Mouse (Mus musculus): ENCODE data around the gene Thsd7a. TPM values are rescaled to one million over a fixed set of nuclear protein-coding genes. Genes with fewer than 3 reads are reported as not detected.

Gene Thsd7a
- polyA plus RNA-seq, 1 experiment, result 0.42 TPM

- Histone ChIP-seq H3K36me3 (ENCODE audit: control insufficient read depth, insufficient read depth, low read length) (no peaks in the 10 kb centered on the region), H3K4me3 (ENCODE audit: control insufficient read depth, insufficient read depth, low read length) (no peak overlapping the region), H3K27me3 (ENCODE audit: control insufficient read depth, insufficient read depth, low read length) (no peaks in the 10 kb centered on the region), H3K4me1 (replicated peaks; ENCODE audit: control insufficient read depth, insufficient read depth, low read length) (no peaks in the 10 kb centered on the region), H3K27ac (ENCODE audit: control insufficient read depth, insufficient read depth, low read length) (no peak overlapping the region)
- DNase-seq, result no peak
- WGBS, result 16% methylated on average over 2 of the region's 2 CpGs
- TF ChIP-seq CTCF (IDR thresholded peaks at IDR 0.05; ENCODE audit: borderline replicate concordance, control insufficient read depth, extremely low read depth, insufficient read depth, low read length, poor library complexity) (no peak), POLR2A (IDR thresholded peaks at IDR 0.05; ENCODE audit: control insufficient read depth, extremely low read depth, insufficient read depth, low read length, poor library complexity) (no peak)
Measured at GRCm38 (mm10) chr6:12393574-12394380, 355.4 kb downstream of the Thsd7a start.

- Histone ChIP-seq H3K36me3 (ENCODE audit: control insufficient read depth, insufficient read depth, low read length) (no peaks in the 10 kb centered on the region), H3K4me1 (replicated peaks; ENCODE audit: control insufficient read depth, insufficient read depth, low read length) (no peaks in the 10 kb centered on the region), H3K27me3 (ENCODE audit: control insufficient read depth, insufficient read depth, low read length) (no peaks in the 10 kb centered on the region), H3K4me3 (ENCODE audit: control insufficient read depth, insufficient read depth, low read length) (no peak overlapping the region), H3K27ac (ENCODE audit: control insufficient read depth, insufficient read depth, low read length) (no peak overlapping the region)
- DNase-seq, result no peak
- TF ChIP-seq CTCF (IDR thresholded peaks at IDR 0.05; ENCODE audit: borderline replicate concordance, control insufficient read depth, extremely low read depth, insufficient read depth, low read length, poor library complexity) (no peak), POLR2A (IDR thresholded peaks at IDR 0.05; ENCODE audit: control insufficient read depth, extremely low read depth, insufficient read depth, low read length, poor library complexity) (no peak)
- WGBS, result 95% methylated on average over 1 of the region's 1 CpGs
Measured at GRCm38 (mm10) chr6:12386731-12387130, 362.5 kb downstream of the Thsd7a start.

DNA sequence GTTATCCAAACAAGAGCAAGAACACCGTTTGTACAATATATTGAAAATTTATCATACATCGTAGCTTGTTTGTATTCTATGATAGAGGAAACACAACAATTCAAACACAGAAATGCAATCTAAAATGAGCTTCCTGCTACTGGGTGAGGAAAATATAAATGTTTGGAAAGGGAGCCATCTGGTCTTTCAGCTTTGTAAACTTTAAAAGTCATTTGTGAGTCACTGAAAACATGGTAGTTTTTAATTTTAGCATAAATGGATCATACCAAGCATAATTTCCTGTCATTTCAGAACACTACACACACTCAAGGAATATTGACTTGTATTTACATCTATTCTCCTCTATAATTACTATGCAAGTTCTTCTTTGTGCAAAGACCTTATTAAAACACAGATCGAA lies 363.6 kb downstream of the Thsd7a start:
- WGBS, result 78% methylated on average over 3 of the region's 3 CpGs
- no peak for DNase-seq
- no peak for TF ChIP-seq POLR2A (IDR thresholded peaks at IDR 0.05; ENCODE audit: control insufficient read depth, extremely low read depth, insufficient read depth, low read length, poor library complexity)
- no peak for TF ChIP-seq CTCF (IDR thresholded peaks at IDR 0.05; ENCODE audit: borderline replicate concordance, control insufficient read depth, extremely low read depth, insufficient read depth, low read length, poor library complexity)
- Histone ChIP-seq H3K4me1 (replicated peaks; ENCODE audit: control insufficient read depth, insufficient read depth, low read length) (no peaks in the 10 kb centered on the region), H3K4me3 (ENCODE audit: control insufficient read depth, insufficient read depth, low read length) (no peak overlapping the region), H3K27ac (ENCODE audit: control insufficient read depth, insufficient read depth, low read length) (no peak overlapping the region), H3K36me3 (ENCODE audit: control insufficient read depth, insufficient read depth, low read length) (no peaks in the 10 kb centered on the region), H3K27me3 (ENCODE audit: control insufficient read depth, insufficient read depth, low read length) (no peaks in the 10 kb centered on the region)

DNA sequence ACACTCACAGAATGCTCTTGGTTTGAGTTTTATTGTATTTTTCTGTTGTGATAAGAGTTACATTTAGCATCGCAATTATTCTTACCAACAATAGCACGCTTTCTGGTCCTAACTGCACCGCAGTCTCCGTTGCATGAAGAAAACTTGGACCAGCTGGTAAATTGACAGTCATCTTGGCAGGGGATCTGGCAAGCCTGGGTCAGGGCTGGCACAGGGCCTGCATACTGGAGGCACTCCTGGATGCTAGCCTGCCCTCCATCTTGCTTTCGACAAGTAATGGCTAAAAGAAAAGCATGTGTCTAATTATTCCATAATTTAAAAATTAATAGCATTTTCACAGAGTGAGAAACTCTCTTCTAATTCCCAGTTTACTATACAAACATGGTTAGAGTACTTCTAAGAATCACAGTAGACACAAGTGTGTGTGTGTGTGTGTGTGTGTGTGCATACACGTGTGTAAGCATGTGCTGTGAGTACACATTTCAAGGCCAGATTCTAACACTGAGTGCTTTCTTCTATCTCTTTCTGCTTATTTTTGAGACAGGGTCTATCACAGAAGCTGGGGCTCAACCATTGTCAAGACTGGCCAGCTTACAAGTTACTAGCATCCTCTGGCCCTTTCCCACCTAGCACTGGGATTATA lies 368.0 kb downstream of the Thsd7a start:
- Histone ChIP-seq H3K4me1 (replicated peaks; ENCODE audit: control insufficient read depth, insufficient read depth, low read length) (no peaks in the 10 kb centered on the region), H3K27me3 (ENCODE audit: control insufficient read depth, insufficient read depth, low read length) (no peaks in the 10 kb centered on the region), H3K36me3 (ENCODE audit: control insufficient read depth, insufficient read depth, low read length) (no peaks in the 10 kb centered on the region), H3K4me3 (ENCODE audit: control insufficient read depth, insufficient read depth, low read length) (no peak overlapping the region), H3K27ac (ENCODE audit: control insufficient read depth, insufficient read depth, low read length) (no peak overlapping the region)
- TF ChIP-seq POLR2A (IDR thresholded peaks at IDR 0.05; ENCODE audit: control insufficient read depth, extremely low read depth, insufficient read depth, low read length, poor library complexity), result no peak
- no peak for TF ChIP-seq CTCF (IDR thresholded peaks at IDR 0.05; ENCODE audit: borderline replicate concordance, control insufficient read depth, extremely low read depth, insufficient read depth, low read length, poor library complexity)
- no peak for DNase-seq
- 91% methylated on average over 6 of the region's 6 CpGs for WGBS

- 94% methylated on average over 2 of the region's 2 CpGs for WGBS
Measured at GRCm38 (mm10) chr6:12380717-12381116, 368.5 kb downstream of the Thsd7a start.

GRCm38 (mm10) chr6:12358737-12359136 lies 390.5 kb downstream of the Thsd7a start:
- H3K4me3 ChIP-seq (ENCODE audit: control insufficient read depth, insufficient read depth, low read length), result no peak overlapping the region
- DNase-seq, result no peak
- no peaks in the 10 kb centered on the region for H3K4me1 ChIP-seq (replicated peaks; ENCODE audit: control insufficient read depth, insufficient read depth, low read length)
- H3K27me3 ChIP-seq (ENCODE audit: control insufficient read depth, insufficient read depth, low read length), result no peaks in the 10 kb centered on the region
- no peak for TF ChIP-seq CTCF (IDR thresholded peaks at IDR 0.05; ENCODE audit: borderline replicate concordance, control insufficient read depth, extremely low read depth, insufficient read depth, low read length, poor library complexity)
- no peak for TF ChIP-seq POLR2A (IDR thresholded peaks at IDR 0.05; ENCODE audit: control insufficient read depth, extremely low read depth, insufficient read depth, low read length, poor library complexity)
- H3K27ac ChIP-seq (ENCODE audit: control insufficient read depth, insufficient read depth, low read length), result no peak overlapping the region
- no peaks in the 10 kb centered on the region for H3K36me3 ChIP-seq (ENCODE audit: control insufficient read depth, insufficient read depth, low read length)
- WGBS, result 21% methylated on average over 2 of the region's 2 CpGs

More at GRCm38 (mm10) chr6:12380717-12381116, 368.5 kb downstream of the Thsd7a start:
- DNase-seq, result no peak
- Histone ChIP-seq H3K4me1 (replicated peaks; ENCODE audit: control insufficient read depth, insufficient read depth, low read length) (no peaks in the 10 kb centered on the region), H3K27me3 (ENCODE audit: control insufficient read depth, insufficient read depth, low read length) (no peaks in the 10 kb centered on the region), H3K4me3 (ENCODE audit: control insufficient read depth, insufficient read depth, low read length) (no peak overlapping the region), H3K27ac (ENCODE audit: control insufficient read depth, insufficient read depth, low read length) (no peak overlapping the region), H3K36me3 (ENCODE audit: control insufficient read depth, insufficient read depth, low read length) (no peaks in the 10 kb centered on the region)
- no peak for TF ChIP-seq POLR2A (IDR thresholded peaks at IDR 0.05; ENCODE audit: control insufficient read depth, extremely low read depth, insufficient read depth, low read length, poor library complexity)
- no peak for TF ChIP-seq CTCF (IDR thresholded peaks at IDR 0.05; ENCODE audit: borderline replicate concordance, control insufficient read depth, extremely low read depth, insufficient read depth, low read length, poor library complexity)

Measured in thymus, adult 2 months (tissue).